Mouse (Mus musculus) forebrain, embryonic 15.5 days (tissue): ENCODE results near the gene Tmem59l. TPM values are rescaled to one million over a fixed set of nuclear protein-coding genes. Genes with fewer than 3 reads are reported as not detected.

ENCODE experiments used
- ATAC-seq: fragments of 200-750 bp; cut with Nextera tagmentation; replicated peaks from 2 replicates; pipeline ENCODE4 v1.8.0; 2017; ENCODE audit warnings: mild to moderate bottlenecking, moderate TSS enrichment, moderate library complexity
- H3K27ac ChIP-seq: fragments of 300-500 bp; sonication (generic); replicated peaks from 2 replicates; pipeline ENCODE4 v1.5.1; 2015; ENCODE audit warnings: mild to moderate bottlenecking, inconsistent platforms
- H3K27me3 ChIP-seq: fragments of 300-500 bp; sonication (generic); 2 replicates; pipeline ENCODE4 v1.6.1; 2015; ENCODE audit warnings: inconsistent platforms
- H3K36me3 ChIP-seq: fragments of 300-500 bp; sonication (generic); 2 replicates; pipeline ENCODE4 v1.6.1; 2015; ENCODE audit warnings: mild to moderate bottlenecking, inconsistent platforms
- H3K4me1 ChIP-seq: fragments of 300-500 bp; sonication (generic); 2 replicates; pipeline ENCODE4 v1.6.1; 2015; ENCODE audit warnings: inconsistent platforms
- H3K4me2 ChIP-seq: fragments of 300-500 bp; sonication (generic); replicated peaks from 2 replicates; pipeline ENCODE4 v1.6.1; 2015; ENCODE audit warnings: mild to moderate bottlenecking, inconsistent platforms
- H3K4me3 ChIP-seq: fragments of 300-500 bp; sonication (generic); 2 replicates; pipeline ENCODE4 v1.5.1; 2015; ENCODE audit warnings: mild to moderate bottlenecking, inconsistent platforms
- H3K9ac ChIP-seq: fragments of 300-500 bp; sonication (generic); replicated peaks from 2 replicates; pipeline ENCODE4 v1.6.1; 2015; ENCODE audit warnings: mild to moderate bottlenecking, inconsistent platforms
- H3K9me3 ChIP-seq: fragments of 300-500 bp; sonication (generic); 2 replicates; pipeline ENCODE4 v1.6.1; 2016; ENCODE audit warnings: inconsistent platforms
- WGBS: fragments of 180-500 bp; shearing (Covaris S2); methylation state at CpG from one replicate; pipeline ENCODE4 v1.1.7; 2015; ENCODE audit warnings: mixed read lengths; 5-methylcytosine and 5-hydroxymethylcytosine counted together
- polyA plus RNA-seq: library from polyadenylated mRNA; unstranded; fragments of >200 nt; fragmentation: Nextera tagmentation; extraction: Ambion mirVana; gene quantifications from 2 replicates; pipeline ENCODE4 v1.2.1, GENCODE M21; 2015

Gene Tmem59l
- polyA plus RNA-seq, 1 experiment from 2014 or later, result 75.0 TPM

DNA sequence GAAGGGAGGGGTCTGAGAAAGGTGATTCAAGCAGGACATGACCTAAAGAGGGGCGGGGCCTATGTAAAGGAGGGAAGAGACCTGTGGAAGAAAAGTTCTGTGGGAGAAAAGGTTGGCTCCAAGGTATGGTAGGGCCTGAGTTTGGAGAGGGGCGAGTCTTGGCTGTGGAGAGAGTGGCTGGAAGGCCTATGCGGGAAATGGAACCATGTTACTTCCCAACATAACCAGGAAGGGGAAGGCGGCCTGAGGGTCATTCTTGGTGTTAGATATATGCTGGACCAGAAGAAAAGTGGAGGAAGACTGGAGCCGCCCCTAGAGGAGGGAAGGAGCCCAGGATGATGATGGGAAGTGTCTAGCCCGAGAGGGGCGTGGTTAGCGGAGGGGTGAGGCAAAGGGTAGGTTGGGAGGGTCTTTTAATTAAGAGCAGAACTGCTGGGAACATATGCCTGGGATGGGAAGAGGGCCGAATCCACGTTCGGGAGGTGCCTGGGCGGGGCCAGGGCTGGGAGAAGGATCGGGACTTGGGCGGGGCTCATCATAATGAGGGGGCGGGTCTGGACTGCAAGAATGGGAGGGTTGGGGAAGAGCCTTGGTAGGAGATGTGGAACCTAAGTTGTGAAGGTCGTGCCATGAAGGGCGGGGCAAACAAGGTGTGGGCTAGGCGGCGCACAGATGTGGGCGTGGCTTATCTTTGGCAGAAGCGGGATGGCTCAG, 9.7 kb downstream of the Tmem59l start:
- Histone ChIP-seq H3K27me3 (no peaks in the 10 kb centered on the region; the same call in 1 of the 2 replicates), H3K4me3 (peak overlapping the region; percentile 83), H3K4me1 (peaks cover 17% of the 10 kb centered on the region), H3K9ac (no peak overlapping the region), H3K27ac (no peak overlapping the region), H3K9me3 (no peaks in the 10 kb centered on the region), H3K36me3 (no peaks in the 10 kb centered on the region), H3K4me2 (peak overlapping the region; percentile 78)
- peak; percentile 63 for ATAC-seq
- 4% methylated on average over 21 of the region's 21 CpGs for WGBS

- Histone ChIP-seq H3K4me2 (peak within 1 kb of the TSS; percentile 78), H3K4me1 (peaks cover 17% of the 10 kb centered on the region), H3K9me3 (no peaks in the 10 kb centered on the region), H3K4me3 (peak within 1 kb of the TSS; percentile 83), H3K36me3 (no peaks in the 10 kb centered on the region), H3K27me3 (no peaks in the 10 kb centered on the region; the same call in 1 of the 2 replicates), H3K9ac (peak within 1 kb of the TSS; percentile 82), H3K27ac (peak within 1 kb of the TSS; percentile 9; the same call in 1 of the 2 replicates)
- under 1% methylated on average over 53 of the region's 53 CpGs for WGBS
- ATAC-seq, result peak; percentile 86
Measured at GRCm38 (mm10) chr8:70476333-70477268, 10.6 kb downstream of the Tmem59l start, which contains the start of gene Klhl26. TSS of gene Klhl26 (minus strand) at chr8:70476968.

- H3K4me1 ChIP-seq, result peaks cover 14% of the 10 kb centered on the region
- no peak for ATAC-seq
- H3K9ac ChIP-seq, result no peak overlapping the region
- whole genome bisulfite sequencing, result 96% methylated on average over 7 of the region's 7 CpGs
- H3K27ac ChIP-seq, result no peak overlapping the region
- H3K36me3 ChIP-seq, result no peaks in the 10 kb centered on the region
- H3K4me3 ChIP-seq, result no peak overlapping the region
- no peaks in the 10 kb centered on the region for H3K27me3 ChIP-seq
- H3K4me2 ChIP-seq, result no peak overlapping the region
- H3K9me3 ChIP-seq, result no peaks in the 10 kb centered on the region
Measured at GRCm38 (mm10) chr8:70471856-70472255, 15.3 kb downstream of the Tmem59l start.

DNA sequence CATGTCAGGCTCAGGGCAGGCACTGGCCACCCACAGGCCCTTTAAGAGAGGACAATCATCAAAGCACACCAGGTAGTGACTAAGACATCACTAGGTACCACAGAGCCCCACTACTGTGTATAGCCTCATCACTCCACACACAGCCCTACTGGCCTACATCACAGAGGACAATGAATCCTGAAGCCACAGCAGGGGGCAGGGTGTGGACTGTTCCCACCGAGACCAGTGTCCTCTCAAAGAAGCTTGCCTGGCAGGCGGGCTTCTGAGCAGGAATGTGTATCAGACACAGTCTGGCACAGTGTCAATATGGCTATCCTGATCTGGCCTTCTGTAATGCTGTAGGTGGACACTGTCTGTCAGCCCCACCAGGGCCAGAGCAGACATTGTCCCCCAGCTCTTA, 17.2 kb downstream of the Tmem59l start:
- 58% methylated on average over 2 of the region's 2 CpGs for WGBS

GRCm38 (mm10) chr8:70469295-70469916, 17.8 kb downstream of the Tmem59l start:
- ATAC-seq, result no peak
- Histone ChIP-seq H3K9ac (no peak overlapping the region; the same call in 1 of the 2 replicates), H3K36me3 (no peaks in the 10 kb centered on the region), H3K4me2 (no peak overlapping the region), H3K4me3 (no peak overlapping the region), H3K27ac (no peak overlapping the region), H3K4me1 (0 out of 2 replicates have a peak, but pooled peaks cover 3% of the 10 kb centered on the region), H3K27me3 (no peaks in the 10 kb centered on the region), H3K9me3 (no peaks in the 10 kb centered on the region)
- 51% methylated on average over 10 of the region's 10 CpGs for WGBS

More for the DNA sequence above, 17.2 kb downstream of the Tmem59l start:
- no peak overlapping the region for H3K4me2 ChIP-seq
- no peaks in the 10 kb centered on the region for H3K27me3 ChIP-seq
- H3K9ac ChIP-seq, result no peak overlapping the region
- H3K9me3 ChIP-seq, result no peaks in the 10 kb centered on the region
- H3K27ac ChIP-seq, result no peak overlapping the region
- H3K4me1 ChIP-seq, result 0 out of 2 replicates have a peak, but pooled peaks cover 3% of the 10 kb centered on the region
- ATAC-seq, result no peak
- no peaks in the 10 kb centered on the region for H3K36me3 ChIP-seq
- no peak overlapping the region for H3K4me3 ChIP-seq

GRCm38 (mm10) chr8:70468733-70469132, 18.4 kb downstream of the Tmem59l start:
- H3K4me3 ChIP-seq, result no peak overlapping the region
- WGBS, result 94% methylated on average over 4 of the region's 4 CpGs
- H3K9ac ChIP-seq, result no peak overlapping the region
- no peak for ATAC-seq
- H3K4me1 ChIP-seq, result peaks cover 3% of the 10 kb centered on the region; the same call in 1 of the 2 replicates
- no peak overlapping the region for H3K4me2 ChIP-seq
- H3K27ac ChIP-seq, result no peak overlapping the region
- H3K36me3 ChIP-seq, result no peaks in the 10 kb centered on the region
- no peaks in the 10 kb centered on the region for H3K27me3 ChIP-seq
- no peaks in the 10 kb centered on the region for H3K9me3 ChIP-seq

- H3K4me3 ChIP-seq, result no peak overlapping the region
- no peak for ATAC-seq
- H3K36me3 ChIP-seq, result no peaks in the 10 kb centered on the region
- 80% methylated on average over 1 of the region's 1 CpGs for WGBS
- no peaks in the 10 kb centered on the region for H3K27me3 ChIP-seq
- H3K4me1 ChIP-seq, result peaks cover 3% of the 10 kb centered on the region; the same call in 1 of the 2 replicates
- H3K4me2 ChIP-seq, result no peak overlapping the region
- no peak overlapping the region for H3K27ac ChIP-seq
- H3K9me3 ChIP-seq, result no peaks in the 10 kb centered on the region
- no peak overlapping the region for H3K9ac ChIP-seq
Measured at GRCm38 (mm10) chr8:70467907-70468306, 19.3 kb downstream of the Tmem59l start.

- H3K4me2 ChIP-seq, result no peak overlapping the region
- H3K9ac ChIP-seq, result no peak overlapping the region
- H3K36me3 ChIP-seq, result no peaks in the 10 kb centered on the region
- WGBS, result 84% methylated on average over 5 of the region's 5 CpGs
- no peaks in the 10 kb centered on the region for H3K9me3 ChIP-seq
- ATAC-seq, result no peak
- H3K4me1 ChIP-seq, result peaks cover 3% of the 10 kb centered on the region; the same call in 1 of the 2 replicates
- H3K27ac ChIP-seq, result no peak overlapping the region
- no peaks in the 10 kb centered on the region for H3K27me3 ChIP-seq
- no peak overlapping the region for H3K4me3 ChIP-seq
Measured at GRCm38 (mm10) chr8:70467229-70467725, 19.9 kb downstream of the Tmem59l start.

GRCm38 (mm10) chr8:70466771-70467170, 20.4 kb downstream of the Tmem59l start:
- Histone ChIP-seq H3K9ac (no peak overlapping the region), H3K9me3 (no peaks in the 10 kb centered on the region), H3K4me3 (no peak overlapping the region), H3K27me3 (no peaks in the 10 kb centered on the region), H3K4me2 (no peak overlapping the region), H3K27ac (no peak overlapping the region), H3K4me1 (peaks cover 3% of the 10 kb centered on the region; the same call in 1 of the 2 replicates), H3K36me3 (no peaks in the 10 kb centered on the region)
- 82% methylated on average over 11 of the region's 11 CpGs for WGBS
- no peak for ATAC-seq

DNA sequence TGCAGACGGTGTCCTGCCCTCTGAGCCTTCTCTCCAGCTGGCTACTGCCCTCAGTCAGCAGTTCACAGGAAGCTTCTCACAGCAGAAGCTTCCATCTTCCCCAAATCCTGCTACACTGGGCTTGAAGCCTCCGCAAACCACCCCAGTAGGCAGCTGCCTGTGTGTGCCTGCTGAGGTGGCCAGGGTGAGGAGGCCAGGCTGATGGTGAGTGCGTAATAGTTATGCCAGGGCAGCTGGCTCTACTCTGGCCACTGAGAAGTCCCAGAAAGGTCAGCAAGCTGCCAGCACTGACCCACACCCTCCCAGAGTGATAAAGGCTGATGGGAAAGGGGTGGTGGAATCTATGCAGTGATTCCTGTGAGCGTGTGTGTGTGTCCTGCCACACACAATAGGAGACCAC, 20.9 kb downstream of the Tmem59l start:
- 90% methylated on average over 4 of the region's 4 CpGs for WGBS
- H3K4me1 ChIP-seq, result peaks cover 3% of the 10 kb centered on the region; the same call in 1 of the 2 replicates
- no peaks in the 10 kb centered on the region for H3K27me3 ChIP-seq
- ATAC-seq, result no peak
- no peak overlapping the region for H3K27ac ChIP-seq
- no peak overlapping the region for H3K4me2 ChIP-seq
- H3K36me3 ChIP-seq, result no peaks in the 10 kb centered on the region
- no peaks in the 10 kb centered on the region for H3K9me3 ChIP-seq
- H3K9ac ChIP-seq, result no peak overlapping the region
- no peak overlapping the region for H3K4me3 ChIP-seq

GRCm38 (mm10) chr8:70465701-70466100, 21.5 kb downstream of the Tmem59l start:
- no peaks in the 10 kb centered on the region for H3K36me3 ChIP-seq
- no peak overlapping the region for H3K4me2 ChIP-seq
- H3K27me3 ChIP-seq, result no peaks in the 10 kb centered on the region
- H3K9me3 ChIP-seq, result no peaks in the 10 kb centered on the region
- peaks cover 3% of the 10 kb centered on the region; the same call in 1 of the 2 replicates for H3K4me1 ChIP-seq
- no peak for ATAC-seq
- WGBS, result 93% methylated on average over 4 of the region's 4 CpGs
- no peak overlapping the region for H3K9ac ChIP-seq
- H3K4me3 ChIP-seq, result no peak overlapping the region
- H3K27ac ChIP-seq, result no peak overlapping the region
